Mouse (Mus musculus): Measurements from ENCODE around the gene Gm13089.
"Not testable (repeated sequence)": the region's sequence is repeated elsewhere in the genome, so short reads cannot be mapped to it uniquely, and the experiment has no call there.

Gene Gm13089

DNA sequence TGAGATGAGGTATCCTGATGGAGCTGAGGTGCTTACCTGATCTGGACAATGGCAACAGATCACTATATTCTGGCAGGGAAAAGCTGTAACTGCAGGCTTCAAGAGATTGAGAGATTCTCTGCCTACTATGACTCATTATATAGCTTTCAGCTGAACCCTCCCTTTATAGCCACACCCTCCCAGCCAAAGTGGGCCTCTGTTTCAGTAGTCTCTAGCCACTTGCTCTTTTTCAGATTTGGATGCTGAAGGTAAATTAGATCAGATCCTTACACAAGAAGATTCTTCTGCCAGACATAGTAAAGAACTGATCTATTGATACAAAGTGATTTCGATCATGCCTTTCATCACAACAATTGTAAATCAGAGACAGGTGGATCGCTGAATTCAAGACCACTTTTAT is at the start of gene Gm13089:
Gm13089 (minus strand) TSS at position 101 of the 400 bp plus-strand sequence.
- DNase-seq: no peak

DNA sequence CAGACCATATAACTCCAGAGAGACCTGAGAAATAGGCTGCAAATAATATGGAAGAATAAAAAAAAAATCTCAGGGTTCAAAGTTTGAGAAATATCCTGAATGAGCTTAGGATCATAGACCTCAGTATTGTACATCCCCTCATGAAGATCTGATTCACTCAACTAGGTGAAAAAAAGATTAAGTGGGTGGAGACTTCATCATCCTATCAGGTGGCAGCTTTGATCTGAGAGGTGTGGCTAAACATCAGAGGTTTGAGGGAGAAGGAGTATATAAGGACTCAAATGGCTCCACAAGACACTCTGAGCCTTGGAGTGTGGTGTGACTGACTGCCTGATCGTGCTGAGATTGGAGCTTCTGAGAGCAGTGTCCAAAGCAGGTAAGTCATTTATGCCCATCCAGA is 16.6 kb upstream of the Gm13089 start, which contains the start of gene Gm13078:
Gm13078 (plus strand) TSS at position 301 of the 400 bp plus-strand sequence.
- DNase-seq: no peak

DNA sequence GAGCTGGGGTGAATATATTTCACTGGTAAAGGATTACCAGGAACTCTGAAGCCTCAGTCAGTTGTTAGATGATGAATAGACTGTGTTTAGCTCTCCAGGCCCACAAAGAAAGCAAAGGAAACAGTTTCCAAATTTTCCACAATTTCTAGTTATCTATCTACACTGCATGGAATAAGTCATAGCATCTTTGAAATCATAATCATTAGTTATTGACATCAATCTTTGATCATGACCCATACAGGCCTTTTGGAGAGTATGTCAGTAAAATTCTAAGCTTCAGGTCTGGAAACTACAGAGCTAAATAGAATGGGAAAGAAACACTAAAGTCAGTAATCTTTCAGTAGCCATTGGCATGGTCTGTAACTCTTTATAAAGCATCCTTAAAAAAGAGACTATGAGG is 45.4 kb downstream of the Gm13089 start, which contains the start of gene Gm13088:
Gm13088 (minus strand) TSS at position 101 of the 400 bp plus-strand sequence.
- not testable (repeated sequence) for DNase-seq

Data from thymus, adult 18-20 months (tissue).